Mouse (Mus musculus) kidney, embryonic 14.5 days (tissue): ENCODE data around the gene Pxdn. TPM values are rescaled to one million over a fixed set of nuclear protein-coding genes. Genes with fewer than 3 reads are reported as not detected.

Experiments used
- polyA plus RNA-seq: library from polyadenylated mRNA; unstranded; fragments of >200 nt; fragmentation: Nextera tagmentation; extraction: Ambion mirVana; gene quantifications from 2 replicates; pipeline ENCODE4 v1.2.1, GENCODE M21; 2014

The Pxdn gene
- polyA plus RNA-seq, 1 experiment from 2014 or later, result 120 TPM

Other genes starting within 250 kb of the Pxdn start
- not detected in 2 replicates for gene Tpo, start 195.0 kb downstream of the Pxdn start, polyA plus RNA-seq